Mouse (Mus musculus) kidney, postnatal 36 days (tissue): ENCODE data around the gene Rnf185.

Experiments
- DNase-seq, 2 experiments: peaks; one replicate each; pipeline ENCODE4 v3.0.0; 2021 to 2022; ENCODE audit warnings: mixed read lengths in 2 of 2

The Rnf185 gene

DNA sequence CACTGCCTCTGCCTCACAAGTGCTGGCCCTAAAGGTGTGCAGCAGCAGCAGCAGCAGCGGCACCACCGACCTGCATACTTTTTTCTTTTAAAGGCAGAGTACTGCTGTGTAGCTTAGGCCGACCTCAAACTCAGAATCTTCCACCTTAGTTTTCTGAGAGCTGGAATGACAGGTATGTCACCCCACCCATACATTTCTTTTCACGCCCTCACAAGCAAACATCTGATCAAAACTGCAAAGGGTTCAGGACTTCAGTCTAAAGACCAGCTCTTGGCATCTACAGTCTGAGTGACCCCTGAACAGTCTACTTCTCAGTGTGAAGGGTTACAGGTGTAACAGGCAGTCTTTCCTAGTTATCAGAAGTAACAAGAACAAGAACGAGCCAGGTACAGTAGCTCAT lies 61.4 kb downstream of the Rnf185 start:
- DNase-seq, result no peak

DNA sequence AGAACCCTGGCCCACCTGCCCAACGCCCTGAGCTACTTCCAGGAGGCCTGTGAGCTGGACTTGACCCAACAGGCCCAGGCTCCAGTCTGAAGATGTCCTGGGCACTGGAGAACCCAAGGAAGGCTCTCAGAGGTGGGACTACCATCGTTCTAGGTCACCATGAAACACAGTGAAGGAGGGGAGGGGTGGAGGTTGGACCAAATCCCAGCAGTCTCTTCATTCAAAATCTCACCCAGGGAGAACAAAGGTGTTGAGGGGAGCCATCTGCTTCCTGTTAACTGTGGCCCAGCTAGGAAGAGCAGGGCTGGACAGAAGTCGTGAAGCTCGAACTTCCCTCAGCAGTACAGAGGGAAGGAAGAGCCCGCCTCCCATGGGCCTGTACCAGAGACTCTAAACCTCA lies 62.2 kb downstream of the Rnf185 start:
- no peak for DNase-seq

- DNase-seq, result no peak
Observed at GRCm38 (mm10) chr11:3387482-3388196, 64.5 kb downstream of the Rnf185 start.

GRCm38 (mm10) chr11:3386941-3387368 lies 65.2 kb downstream of the Rnf185 start:
- DNase-seq, result peak; percentile 85 to 94

DNA sequence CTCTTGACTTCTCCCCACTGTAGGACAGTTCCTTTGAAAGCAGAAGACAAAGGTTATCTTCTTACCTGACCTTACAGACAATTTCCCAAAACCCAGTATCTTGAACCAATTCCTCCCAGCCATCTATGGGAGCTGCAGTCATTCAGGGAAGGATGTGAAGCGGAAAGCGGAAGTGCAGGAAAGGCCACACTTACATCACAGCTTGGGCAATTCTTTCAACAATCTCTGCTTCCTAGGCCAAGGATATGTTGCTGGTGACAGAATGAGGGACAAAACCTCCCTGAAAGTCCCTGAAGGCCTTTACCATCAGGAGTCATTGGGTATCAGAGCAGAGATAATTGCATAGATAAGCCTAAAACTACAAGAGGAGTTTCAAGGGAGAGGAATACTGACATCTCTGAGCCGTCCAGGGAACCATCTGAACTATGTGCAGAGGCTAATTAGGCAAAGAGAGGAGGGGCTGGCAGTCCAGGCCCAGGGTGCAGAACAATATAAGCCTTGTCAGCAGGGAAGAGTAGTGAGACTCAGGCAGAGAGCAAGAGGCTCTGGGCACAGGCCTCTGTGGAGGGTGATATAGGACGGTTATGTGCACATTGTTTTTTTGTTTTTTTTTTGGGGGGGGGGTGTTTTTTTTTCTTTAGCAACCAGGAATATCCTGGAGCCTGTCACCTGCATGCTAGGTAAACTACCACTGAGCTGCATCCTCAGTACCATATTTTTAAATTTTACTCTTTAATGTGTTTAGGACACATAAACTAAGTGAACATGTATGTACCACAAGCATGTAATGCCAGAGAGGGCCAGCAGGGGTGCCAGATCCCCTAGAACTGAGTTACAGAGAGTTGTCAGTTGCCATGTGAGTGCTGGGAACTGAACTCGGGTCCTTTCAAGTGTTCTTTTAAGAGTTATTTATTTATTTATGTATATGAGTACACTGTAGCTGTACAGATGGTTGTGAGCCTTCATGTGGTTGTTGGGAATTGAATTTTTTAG lies 69.3 kb downstream of the Rnf185 start:
- no peak for DNase-seq

DNA sequence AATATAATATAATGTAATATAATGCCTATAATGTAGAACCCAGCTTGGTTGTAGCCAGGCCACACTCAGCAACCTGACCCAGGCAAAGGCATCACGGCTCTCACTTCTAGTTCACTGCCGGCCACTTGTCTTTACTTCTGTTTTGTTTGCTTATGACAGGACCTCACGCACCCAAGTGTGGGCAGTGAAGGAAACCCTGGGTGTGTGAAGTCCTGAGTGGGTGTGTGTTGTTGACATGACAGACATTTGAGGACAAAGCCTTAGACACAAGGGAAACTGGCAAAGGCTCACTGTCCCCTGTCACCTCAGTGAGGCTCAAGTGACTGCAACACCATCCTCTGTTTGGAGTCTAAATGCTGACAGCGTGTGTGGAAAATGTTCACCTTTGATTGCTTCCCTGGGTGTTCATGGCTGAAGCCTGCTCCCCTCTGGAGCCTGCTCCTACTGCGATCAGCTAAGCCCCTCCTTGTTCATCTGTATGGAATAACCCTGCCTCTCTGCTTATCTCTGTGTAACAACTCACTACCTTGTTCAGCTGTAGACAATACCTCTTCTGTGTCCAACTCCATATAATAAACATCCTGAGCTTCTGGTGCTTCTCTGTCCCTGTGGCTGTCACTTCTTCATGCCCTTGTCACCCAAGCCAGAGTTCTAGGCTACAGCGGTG lies 70.9 kb downstream of the Rnf185 start:
- no peak for DNase-seq

DNA sequence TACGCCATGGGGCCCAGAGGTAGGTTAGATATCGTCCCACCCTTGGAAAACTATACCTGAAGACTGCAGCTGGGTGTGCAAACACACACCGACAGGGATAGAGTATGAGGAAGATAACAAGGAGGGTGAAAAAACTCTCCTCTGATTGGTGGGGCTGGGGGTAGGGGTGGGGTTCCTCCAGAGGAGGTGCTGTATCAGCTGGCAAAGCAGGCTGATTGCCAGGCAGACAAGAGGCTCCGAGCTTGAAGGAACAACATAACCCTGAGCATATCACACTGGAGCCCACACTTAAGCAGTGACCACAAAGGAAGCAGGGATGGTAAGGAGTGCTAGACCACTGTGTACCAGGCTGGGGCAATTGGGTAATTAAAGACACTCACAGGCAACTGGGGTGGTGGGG lies 72.7 kb downstream of the Rnf185 start:
- DNase-seq, result no peak

- DNase-seq, result no peak
Observed at GRCm38 (mm10) chr11:3374741-3375140, 77.4 kb downstream of the Rnf185 start.

DNA sequence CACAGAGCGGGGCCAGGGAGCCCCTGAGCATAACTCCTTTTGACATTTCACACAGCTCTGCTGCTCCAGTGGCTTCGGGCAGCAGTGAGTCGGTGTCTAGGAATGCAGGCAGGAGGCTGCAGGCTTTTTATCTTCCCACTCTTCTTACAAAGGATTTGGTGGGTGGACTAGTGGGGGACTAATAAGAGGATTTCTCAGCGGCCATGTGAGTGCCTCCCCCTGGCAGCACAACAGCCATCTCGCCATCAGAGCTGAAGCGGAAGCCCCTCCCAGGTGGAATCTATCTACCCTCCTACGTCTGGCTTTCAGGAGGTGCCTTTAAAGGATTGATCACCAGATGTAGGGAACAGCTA lies 77.9 kb downstream of the Rnf185 start:
- DNase-seq, result no peak

GRCm38 (mm10) chr11:3373591-3374292 lies 78.4 kb downstream of the Rnf185 start:
- no peak for DNase-seq

GRCm38 (mm10) chr11:3371599-3372295 lies 80.4 kb downstream of the Rnf185 start:
- no peak for DNase-seq

DNA sequence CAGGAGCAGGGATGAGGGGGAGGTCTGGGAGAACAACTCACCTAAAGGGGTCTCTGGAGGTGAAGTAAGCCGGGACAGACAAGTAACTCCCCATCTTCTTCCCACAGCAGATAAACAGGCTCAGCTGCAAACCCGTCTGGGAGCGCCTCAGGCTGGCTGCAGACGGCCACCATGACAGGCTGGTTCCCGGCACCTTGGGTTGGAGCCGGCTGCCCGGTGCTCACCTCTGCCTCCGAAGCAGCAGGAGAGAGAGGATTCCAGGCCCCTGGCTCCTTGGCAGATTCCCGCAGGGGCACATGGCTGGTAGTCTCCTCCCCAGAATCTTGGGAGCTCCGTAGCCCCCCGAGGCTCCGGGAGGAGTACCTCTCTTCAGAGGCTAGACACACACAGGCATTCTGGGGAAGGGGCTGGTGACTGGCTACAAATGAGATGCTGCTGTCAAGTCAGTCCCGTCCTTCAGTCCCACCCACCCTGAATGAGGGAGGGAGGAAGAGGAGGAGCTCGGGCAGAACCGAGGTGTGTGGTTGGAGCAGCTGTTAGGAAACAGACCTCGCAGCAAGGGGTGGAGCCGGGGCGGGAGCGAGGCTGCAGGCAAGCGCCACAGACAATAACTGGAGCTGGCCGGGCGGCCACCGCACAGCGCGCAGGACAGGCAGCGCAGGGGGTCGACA lies 81.1 kb downstream of the Rnf185 start:
- peak; percentile 86 to 87 for DNase-seq

DNA sequence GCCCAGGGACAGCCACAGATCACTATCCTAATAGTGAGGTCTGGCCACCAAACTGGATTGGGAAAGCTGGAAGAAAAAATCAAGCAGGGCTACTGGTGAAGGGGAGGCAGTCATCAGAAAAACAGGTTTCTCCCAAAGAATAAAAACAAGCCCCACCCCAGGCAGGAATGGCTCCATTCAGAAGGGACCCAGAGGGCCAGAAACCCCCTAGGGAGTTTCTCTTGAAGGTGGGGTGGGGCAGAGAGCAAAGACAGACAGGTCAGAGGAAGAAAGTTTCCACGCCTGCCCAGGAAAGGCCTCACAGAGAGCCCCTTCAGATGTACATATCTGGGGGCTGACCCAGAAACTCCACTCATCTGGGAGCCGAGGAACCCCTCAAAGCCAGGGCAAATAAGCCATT lies 82.0 kb downstream of the Rnf185 start:
- DNase-seq, result no peak

GRCm38 (mm10) chr11:3369449-3369848 lies 82.7 kb downstream of the Rnf185 start:
- no peak for DNase-seq

- DNase-seq, result no peak
Observed at GRCm38 (mm10) chr11:3368983-3369382, 83.2 kb downstream of the Rnf185 start.

DNA sequence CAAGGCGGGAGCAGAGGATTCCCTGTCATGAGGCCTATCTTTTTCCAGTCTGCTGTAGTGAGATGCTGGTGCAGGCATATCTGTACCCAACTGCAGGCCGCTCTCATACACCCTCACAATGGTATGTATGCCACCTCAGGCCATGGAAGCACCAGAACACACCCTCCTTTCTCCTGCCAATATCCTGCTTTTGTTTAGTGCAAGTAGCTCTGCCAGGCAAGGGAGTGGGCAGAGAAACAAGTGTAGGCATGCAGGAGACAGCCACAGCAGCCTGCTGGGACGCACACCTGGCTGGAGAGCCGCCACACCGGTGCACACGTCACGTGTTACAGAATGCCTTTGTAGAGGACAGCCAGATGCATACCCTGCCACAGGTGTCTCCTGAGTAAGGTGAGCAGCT lies 85.8 kb downstream of the Rnf185 start:
- DNase-seq, result no peak
